Mouse (Mus musculus): ENCODE measurements at regions not wholly inside any gene's neighbourhood (a gene's known extent, or its start where the extent isn't known, plus 50 kb on each side); places are given as distances from the start of the nearest gene placed in this dataset.

- no peaks in the 10 kb centered on the region for H3K4me1 ChIP-seq
- WGBS = 50% methylated on average over 1 of the region's 1 CpGs
- DNase-seq (ENCODE audit: extremely low spot score, low spot score) = peak; percentile 72
Observed at GRCm38 (mm10) chrX:152918212-152918611, 88.1 kb upstream of the Usp51 start.

GRCm38 (mm10) chrX:152926991-152927390 is 79.3 kb upstream of the Usp51 start:
- Histone ChIP-seq H3K36me3 (replicated peaks) (no peaks in the 10 kb centered on the region), H3K9me3 (no peaks in the 10 kb centered on the region), H3K27me3 (ENCODE audit: poor library complexity, severe bottlenecking) (peaks cover 4% of the 10 kb centered on the region), H3K27ac (no peak overlapping the region), H3K4me1 (no peaks in the 10 kb centered on the region), H3K4me3 (no peak overlapping the region)
- no peak for DNase-seq (ENCODE audit: extremely low spot score, low spot score)
- WGBS = 50% methylated on average over 3 of the region's 3 CpGs

More at GRCm38 (mm10) chrX:152918212-152918611, 88.1 kb upstream of the Usp51 start:
- Histone ChIP-seq H3K4me3 (no peak overlapping the region), H3K36me3 (replicated peaks) (no peaks in the 10 kb centered on the region), H3K9me3 (no peaks in the 10 kb centered on the region), H3K27me3 (ENCODE audit: poor library complexity, severe bottlenecking) (peaks cover 13% of the 10 kb centered on the region; the same call in 1 of the 2 replicates), H3K27ac (no peak overlapping the region)

- H3K36me3 ChIP-seq (replicated peaks) = no peaks in the 10 kb centered on the region
- no peak overlapping the region for H3K27ac ChIP-seq
- DNase-seq (ENCODE audit: extremely low spot score, low spot score) = no peak
- no peak overlapping the region for H3K4me3 ChIP-seq
- no peaks in the 10 kb centered on the region; the same call in 1 of the 2 replicates for H3K9me3 ChIP-seq
- WGBS = 78% methylated on average over 3 of the region's 3 CpGs
- H3K4me1 ChIP-seq = no peaks in the 10 kb centered on the region
- H3K27me3 ChIP-seq (ENCODE audit: poor library complexity, severe bottlenecking) = peaks cover 26% of the 10 kb centered on the region
Observed at GRCm38 (mm10) chrX:152946201-152946600, 60.1 kb upstream of the Usp51 start.
